ENCODE assay signal across 7 mouse cellular contexts in genomic region chr17:84183291-84183781, GRCm38 (mm10). TPM values are rescaled to one million over a fixed set of nuclear protein-coding genes. Genes with fewer than 3 reads are reported as not detected.
DNase-seq lines count a peak whose midpoint lies in the region; ATAC-seq and TF ChIP-seq lines count a peak whose summit lies in the region.

No protein-coding gene starts in this region.

- peak; percentile 71; the same call in 1 of the 2 replicates for TF ChIP-seq EP300 in heart, adult 2 months (IDR thresholded peaks at IDR 0.05; ENCODE audit: insufficient read depth, low read depth, low read length)

- ATAC-seq in embryonic facial prominence, embryonic 13.5 days (ENCODE audit: insufficient number of reproducible peaks, insufficient read depth, low FRiP score, low TSS enrichment, low read depth): no peak
- no peak for ATAC-seq in limb, embryonic 15.5 days (ENCODE audit: insufficient number of reproducible peaks, low FRiP score, low TSS enrichment, low read depth)
- ATAC-seq in midbrain, embryonic 16.5 days: no peak

- H3K4me3 ChIP-seq in embryonic facial prominence, embryonic 13.5 days: peak overlapping the region; percentile 46
- H3K4me3 ChIP-seq in heart, adult 2 months: peak overlapping the region; percentile 33
- H3K4me3 ChIP-seq in limb, embryonic 15.5 days: peak overlapping the region; percentile 35
- no peak overlapping the region; the same call in 1 of the 2 replicates for H3K4me3 ChIP-seq in midbrain, embryonic 16.5 days (ENCODE audit: low read depth, low read length)

- peak overlapping the region; percentile 95 for H3K27ac ChIP-seq in embryonic facial prominence, embryonic 13.5 days
- H3K27ac ChIP-seq in heart, adult 2 months: peak overlapping the region; percentile 92
- H3K27ac ChIP-seq in limb, embryonic 15.5 days: peak overlapping the region; percentile 88
- no peak overlapping the region for H3K27ac ChIP-seq in midbrain, embryonic 16.5 days (ENCODE audit: low read length)

- TF ChIP-seq POLR2A in heart, adult 2 months (IDR thresholded peaks at IDR 0.05; ENCODE audit: insufficient read depth, low read depth, low read length): peak; percentile 86

- peak overlapping the region; percentile 73 for H3K9ac ChIP-seq in embryonic facial prominence, embryonic 13.5 days
- H3K9ac ChIP-seq in heart, adult 2 months (ENCODE audit: low read depth, low read length): peak overlapping the region; percentile 51
- peak overlapping the region; percentile 8; the same call in 1 of the 2 replicates for H3K9ac ChIP-seq in limb, embryonic 15.5 days
- H3K9ac ChIP-seq in midbrain, embryonic 16.5 days (ENCODE audit: low read depth, low read length): no peak overlapping the region

- no peaks in the 10 kb centered on the region for H3K79me2 ChIP-seq in heart, adult 2 months (replicated peaks; ENCODE audit: control insufficient read depth, insufficient read depth, low read length)

- peaks cover 42% of the 10 kb centered on the region for H3K4me1 ChIP-seq in embryonic facial prominence, embryonic 13.5 days
- H3K4me1 ChIP-seq in heart, adult 2 months (ENCODE audit: control insufficient read depth, insufficient read depth, low read length): peaks cover 14% of the 10 kb centered on the region
- peaks cover 51% of the 10 kb centered on the region for H3K4me1 ChIP-seq in limb, embryonic 15.5 days
- H3K4me1 ChIP-seq in midbrain, embryonic 16.5 days (ENCODE audit: control insufficient read depth, insufficient read depth, low read length): peaks cover 7% of the 10 kb centered on the region

- peaks cover 14% of the 10 kb centered on the region for H3K36me3 ChIP-seq in embryonic facial prominence, embryonic 13.5 days
- H3K36me3 ChIP-seq in heart, adult 2 months (ENCODE audit: control insufficient read depth, insufficient read depth, low read length): peaks cover 3% of the 10 kb centered on the region
- 0 out of 2 replicates have a peak, but pooled peaks cover 6% of the 10 kb centered on the region for H3K36me3 ChIP-seq in limb, embryonic 15.5 days
- H3K36me3 ChIP-seq in midbrain, embryonic 16.5 days (ENCODE audit: control insufficient read depth, insufficient read depth, low read length): no peaks in the 10 kb centered on the region

- H3K4me2 ChIP-seq in embryonic facial prominence, embryonic 13.5 days: peak overlapping the region; percentile 83
- H3K4me2 ChIP-seq in limb, embryonic 15.5 days: peak overlapping the region; percentile 50
- peak overlapping the region; percentile 43 for H3K4me2 ChIP-seq in midbrain, embryonic 16.5 days (ENCODE audit: low read length)

- intact Hi-C loops in heart, adult 2 months (cut with DNase I): loop anchor here (2.0 kb wide), 1 partner anchor 37 kb away; no protein-coding TSS in a partner anchor

- WGBS in embryonic facial prominence, embryonic 13.5 days: under 1% methylated on average over 12 of the region's 12 CpGs
- WGBS in heart, adult 2 months: 10% methylated on average over 12 of the region's 12 CpGs
- 2% methylated on average over 12 of the region's 12 CpGs for WGBS in limb, embryonic 15.5 days
- WGBS in midbrain, embryonic 16.5 days: 9% methylated on average over 12 of the region's 12 CpGs

- peak; percentile 95 for DNase-seq in adrenal gland, adult 8-10 months
- peak; percentile 92 to 95 for DNase-seq in heart, adult 2 months
- peak; percentile 99 for DNase-seq in kidney, adult 9 months
- DNase-seq in spleen, postnatal 10 days (ENCODE audit: low spot score in 2 of 2): peak; percentile 79 to 86

- no peak for TF ChIP-seq CTCF in heart, adult 2 months (IDR thresholded peaks at IDR 0.05)

- H3K9me3 ChIP-seq in embryonic facial prominence, embryonic 13.5 days: no peaks in the 10 kb centered on the region
- no peaks in the 10 kb centered on the region for H3K9me3 ChIP-seq in limb, embryonic 15.5 days
- H3K9me3 ChIP-seq in midbrain, embryonic 16.5 days (replicated peaks; ENCODE audit: control insufficient read depth, low read length, poor library complexity, severe bottlenecking): no peaks in the 10 kb centered on the region

- no peaks in the 10 kb centered on the region for H3K27me3 ChIP-seq in embryonic facial prominence, embryonic 13.5 days
- H3K27me3 ChIP-seq in heart, adult 2 months (ENCODE audit: control insufficient read depth, insufficient read depth, low read length): no peaks in the 10 kb centered on the region
- no peaks in the 10 kb centered on the region for H3K27me3 ChIP-seq in limb, embryonic 15.5 days
- peaks cover 4% of the 10 kb centered on the region for H3K27me3 ChIP-seq in midbrain, embryonic 16.5 days (ENCODE audit: control insufficient read depth, insufficient read depth, low read depth, low read length)

RNA-seq across cellular contexts. Expression of gene Zfp36l2, which starts 4.4 kb away (rescaled TPM):
- 10 to 100 TPM; 52.8 to 74.4 (median 54.2) TPM for total RNA-seq in adrenal gland, adult 8-10 months (2022)
- polyA plus RNA-seq in embryonic facial prominence, embryonic 13.5 days (2015; fragmentation: Nextera tagmentation; extraction: Ambion mirVana): 20.8 and 21.3 TPM in 2 replicates
- total RNA-seq in heart, adult 2 months (2021): 10 to 100 TPM; 19.3 to 23.3 TPM
- 15.7 and 19.8 TPM in 2 replicates for polyA plus RNA-seq in heart, adult 2 months (2012; rRNA removed)
- 19.5 and 22.5 TPM in 2 replicates for polyA plus RNA-seq in limb, embryonic 15.5 days (2015; fragmentation: Nextera tagmentation; extraction: Ambion mirVana)
- polyA plus RNA-seq in midbrain, embryonic 16.5 days (2015; fragmentation: Nextera tagmentation; extraction: Ambion mirVana): 3.1 and 3.6 TPM in 2 replicates
